In the genomic region with DNA sequence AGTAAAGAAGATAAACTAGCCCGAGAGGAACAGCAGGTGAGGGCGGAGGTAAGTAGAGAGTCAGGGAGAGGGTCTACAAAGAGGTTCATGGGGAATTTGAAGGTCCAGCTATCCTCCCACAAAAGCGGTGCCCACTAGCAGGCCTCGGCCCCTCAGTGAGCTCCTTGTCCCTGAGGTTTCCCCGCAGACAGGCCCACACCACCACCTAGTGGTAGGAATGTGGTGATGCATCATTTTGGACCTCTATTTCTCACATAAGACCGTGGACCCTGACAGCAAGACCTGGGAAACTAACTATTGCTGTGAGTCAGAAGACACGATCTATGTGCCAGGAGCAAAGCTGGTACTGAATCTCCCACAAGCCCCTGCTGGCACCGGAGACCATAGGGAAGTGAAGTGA, we compare ENCODE assay signal across 9 mouse cellular contexts. TPM values are rescaled to one million over a fixed set of nuclear protein-coding genes. Genes with fewer than 3 reads are reported as not detected.
DNase-seq lines count a peak whose midpoint lies in the region; ATAC-seq and TF ChIP-seq lines count a peak whose summit lies in the region.
"Had no signal": no experiment of that assay in that cellular context is flagged by ENCODE, and none has a peak within 500 bp of the region (broad histone marks: within the 10 kb centered on the region; RNA-seq: fewer than 3 reads in every experiment).

No protein-coding gene starts in this region.

- peak; percentile 99 for TF ChIP-seq CTCF in hindbrain, postnatal 0 days (IDR thresholded peaks at IDR 0.05; ENCODE audit: low read depth)

- no peak overlapping the region for H3K9ac ChIP-seq in midbrain, embryonic 11.5 days (ENCODE audit: low read length)
- H3K9ac ChIP-seq in midbrain, embryonic 13.5 days (replicated peaks): no peak overlapping the region
- H3K9ac ChIP-seq in hindbrain, postnatal 0 days (replicated peaks; ENCODE audit: low read length): no peak overlapping the region
- no peak overlapping the region for H3K9ac ChIP-seq in neural tube, embryonic 11.5 days (ENCODE audit: low read length)
- no peak overlapping the region for H3K9ac ChIP-seq in stomach, embryonic 16.5 days (ENCODE audit: low read length)

- intact Hi-C loops in left cerebral cortex, postnatal 10 days (cut with DNase I): loop anchor here (5.0 kb wide), 1 partner anchor 36 kb away; no protein-coding TSS in a partner anchor

- WGBS in midbrain, embryonic 11.5 days: 12% methylated on average over 8 of the region's 8 CpGs
- 14% methylated on average over 8 of the region's 8 CpGs for WGBS in midbrain, embryonic 13.5 days
- WGBS in hindbrain, postnatal 0 days: 14% methylated on average over 8 of the region's 8 CpGs
- WGBS in neural tube, embryonic 11.5 days: 15% methylated on average over 8 of the region's 8 CpGs
- 15% methylated on average over 8 of the region's 8 CpGs for WGBS in stomach, embryonic 16.5 days

- no peaks in the 10 kb centered on the region for H3K27me3 ChIP-seq in midbrain, embryonic 11.5 days (ENCODE audit: control insufficient read depth, insufficient read depth, low read length)
- H3K27me3 ChIP-seq in midbrain, embryonic 13.5 days: no peaks in the 10 kb centered on the region
- H3K27me3 ChIP-seq in hindbrain, postnatal 0 days (ENCODE audit: insufficient read depth, low read length): no peaks in the 10 kb centered on the region
- no peaks in the 10 kb centered on the region for H3K27me3 ChIP-seq in neural tube, embryonic 11.5 days (ENCODE audit: control insufficient read depth, insufficient read depth, low read length)
- no peaks in the 10 kb centered on the region for H3K27me3 ChIP-seq in stomach, embryonic 16.5 days (ENCODE audit: control insufficient read depth, insufficient read depth, low read length)

- H3K4me1 ChIP-seq in midbrain, embryonic 11.5 days (ENCODE audit: control insufficient read depth, insufficient read depth, low read length): no peaks in the 10 kb centered on the region
- H3K4me1 ChIP-seq in midbrain, embryonic 13.5 days (replicated peaks): no peaks in the 10 kb centered on the region
- H3K4me1 ChIP-seq in hindbrain, postnatal 0 days (ENCODE audit: insufficient read depth, low read length): no peaks in the 10 kb centered on the region
- no peaks in the 10 kb centered on the region for H3K4me1 ChIP-seq in neural tube, embryonic 11.5 days (ENCODE audit: control insufficient read depth, insufficient read depth, low read length)
- H3K4me1 ChIP-seq in stomach, embryonic 16.5 days (ENCODE audit: control insufficient read depth, insufficient read depth, low read length): peaks cover 8% of the 10 kb centered on the region; the same call in 1 of the 2 replicates

- H3K36me3 ChIP-seq in midbrain, embryonic 11.5 days (ENCODE audit: control insufficient read depth, insufficient read depth, low read length): no peaks in the 10 kb centered on the region
- H3K36me3 ChIP-seq in midbrain, embryonic 13.5 days: no peaks in the 10 kb centered on the region
- no peaks in the 10 kb centered on the region for H3K36me3 ChIP-seq in hindbrain, postnatal 0 days (ENCODE audit: insufficient read depth, low read length)
- no peaks in the 10 kb centered on the region for H3K36me3 ChIP-seq in neural tube, embryonic 11.5 days (ENCODE audit: control insufficient read depth, insufficient read depth, low read length)
- H3K36me3 ChIP-seq in stomach, embryonic 16.5 days (ENCODE audit: control insufficient read depth, insufficient read depth, low read length): no peaks in the 10 kb centered on the region

- H3K27ac ChIP-seq in midbrain, embryonic 11.5 days (ENCODE audit: low read depth, low read length): no peak overlapping the region
- H3K27ac ChIP-seq in midbrain, embryonic 13.5 days: no peak overlapping the region
- no peak overlapping the region for H3K27ac ChIP-seq in hindbrain, postnatal 0 days
- H3K27ac ChIP-seq in neural tube, embryonic 11.5 days (ENCODE audit: low read depth, low read length): no peak overlapping the region
- H3K27ac ChIP-seq in stomach, embryonic 16.5 days (ENCODE audit: low read length): no peak overlapping the region

- no peak overlapping the region for H3K4me3 ChIP-seq in midbrain, embryonic 11.5 days (ENCODE audit: low read depth, low read length)
- H3K4me3 ChIP-seq in midbrain, embryonic 13.5 days (replicated peaks): no peak overlapping the region
- H3K4me3 ChIP-seq in hindbrain, postnatal 0 days (ENCODE audit: low read length): no peak overlapping the region
- no peak overlapping the region for H3K4me3 ChIP-seq in neural tube, embryonic 11.5 days (ENCODE audit: low read depth, low read length)
- no peak overlapping the region for H3K4me3 ChIP-seq in stomach, embryonic 16.5 days (replicated peaks; ENCODE audit: low read length)
- H3K4me3 ChIP-seq: erythroblast, embryonic 14.5 days had no signal

- peak; percentile 44; the same call in 1 of the 2 replicates for ATAC-seq in midbrain, embryonic 11.5 days (ENCODE audit: low FRiP score)
- ATAC-seq in midbrain, embryonic 13.5 days: no peak
- ATAC-seq in hindbrain, postnatal 0 days: peak; percentile 70; the same call in 1 of the 2 replicates
- no peak for ATAC-seq in neural tube, embryonic 11.5 days (ENCODE audit: insufficient read depth, low FRiP score, low TSS enrichment)
- ATAC-seq in stomach, embryonic 16.5 days (ENCODE audit: insufficient read depth, low FRiP score): peak; percentile 32; the same call in 1 of the 2 replicates

- DNase-seq in midbrain, embryonic 11.5 days (ENCODE audit: low spot score, missing footprints): peak; percentile 99
- DNase-seq in cerebellum, adult 8-10 months: peak; percentile 79
- DNase-seq in frontal cortex, postnatal 14 days (ENCODE audit: low spot score in 2 of 2): peak; percentile 44 to 81
- peak; percentile 86 for DNase-seq in hindbrain, postnatal 0 days (ENCODE audit: low spot score)
- peak; percentile 69 to 81 for DNase-seq in left cerebral cortex, postnatal 10 days (ENCODE audit: extremely low spot score in 1 of 2, low spot score in 2 of 2)
- DNase-seq in neural tube, embryonic 11.5 days (ENCODE audit: low spot score): peak; percentile 81

- no peaks in the 10 kb centered on the region for H3K9me3 ChIP-seq in midbrain, embryonic 11.5 days (ENCODE audit: control insufficient read depth, low read length)
- no peaks in the 10 kb centered on the region for H3K9me3 ChIP-seq in midbrain, embryonic 13.5 days
- no peaks in the 10 kb centered on the region for H3K9me3 ChIP-seq in hindbrain, postnatal 0 days (ENCODE audit: low read length)
- no peaks in the 10 kb centered on the region for H3K9me3 ChIP-seq in neural tube, embryonic 11.5 days (ENCODE audit: control insufficient read depth, low read length)
- H3K9me3 ChIP-seq in stomach, embryonic 16.5 days (replicated peaks; ENCODE audit: control insufficient read depth, low read length): no peaks in the 10 kb centered on the region

- H3K4me2 ChIP-seq in midbrain, embryonic 11.5 days: no peak overlapping the region
- H3K4me2 ChIP-seq in midbrain, embryonic 13.5 days (replicated peaks): no peak overlapping the region
- no peak overlapping the region for H3K4me2 ChIP-seq in hindbrain, postnatal 0 days (ENCODE audit: low read depth, low read length)
- H3K4me2 ChIP-seq in neural tube, embryonic 11.5 days (ENCODE audit: low read depth): no peak overlapping the region
- H3K4me2 ChIP-seq in stomach, embryonic 16.5 days (ENCODE audit: low read depth, low read length): no peak overlapping the region

RNA-seq across cellular contexts. Expression of a gene that starts 9.8 kb away (rescaled TPM):
- not detected in 2 replicates for polyA plus RNA-seq in midbrain, embryonic 11.5 days (2014; fragmentation: Nextera tagmentation; extraction: Ambion mirVana)
- not detected in 2 replicates for polyA plus RNA-seq in midbrain, embryonic 13.5 days (2015; fragmentation: Nextera tagmentation; extraction: Ambion mirVana)
- not detected in 2 replicates for total RNA-seq in hindbrain, postnatal 0 days (2014; rRNA removed)
- polyA plus RNA-seq in hindbrain, postnatal 0 days (2015; fragmentation: Nextera tagmentation; extraction: Ambion mirVana): not detected in 2 replicates
- total RNA-seq in left cerebral cortex, postnatal 10 days (2021): not detected
- not detected in 2 replicates for polyA plus RNA-seq in neural tube, embryonic 11.5 days (2014; fragmentation: Nextera tagmentation; extraction: Ambion mirVana)
- polyA plus RNA-seq in stomach, embryonic 16.5 days (2015; fragmentation: Nextera tagmentation; extraction: Ambion mirVana): 3.1 and 5.2 TPM in 2 replicates
- polyA plus RNA-seq: erythroblast, embryonic 14.5 days had no signal

RNA-seq across cellular contexts. Expression of a gene that starts 14.3 kb away (rescaled TPM):
- polyA plus RNA-seq in midbrain, embryonic 11.5 days (2014; fragmentation: Nextera tagmentation; extraction: Ambion mirVana): not detected in 2 replicates
- polyA plus RNA-seq in midbrain, embryonic 13.5 days (2015; fragmentation: Nextera tagmentation; extraction: Ambion mirVana): 0.50 TPM in 1 of 2 replicates, not detected in the other
- not detected in 2 replicates for total RNA-seq in hindbrain, postnatal 0 days (2014; rRNA removed)
- 0.24 TPM in 1 of 2 replicates, not detected in the other for polyA plus RNA-seq in hindbrain, postnatal 0 days (2015; fragmentation: Nextera tagmentation; extraction: Ambion mirVana)
- total RNA-seq in left cerebral cortex, postnatal 10 days (2021): not detected
- polyA plus RNA-seq in neural tube, embryonic 11.5 days (2014; fragmentation: Nextera tagmentation; extraction: Ambion mirVana): not detected in 2 replicates
- 2.2 and 2.3 TPM in 2 replicates for polyA plus RNA-seq in stomach, embryonic 16.5 days (2015; fragmentation: Nextera tagmentation; extraction: Ambion mirVana)
- polyA plus RNA-seq: erythroblast, embryonic 14.5 days had no signal

RNA-seq across cellular contexts. Expression of a gene that starts 27.5 kb away (rescaled TPM):
- polyA plus RNA-seq in midbrain, embryonic 11.5 days (2014; fragmentation: Nextera tagmentation; extraction: Ambion mirVana): not detected in 2 replicates
- not detected in 2 replicates for polyA plus RNA-seq in midbrain, embryonic 13.5 days (2015; fragmentation: Nextera tagmentation; extraction: Ambion mirVana)
- not detected in 2 replicates for total RNA-seq in hindbrain, postnatal 0 days (2014; rRNA removed)
- not detected in 2 replicates for polyA plus RNA-seq in hindbrain, postnatal 0 days (2015; fragmentation: Nextera tagmentation; extraction: Ambion mirVana)
- not detected for total RNA-seq in left cerebral cortex, postnatal 10 days (2021)
- polyA plus RNA-seq in neural tube, embryonic 11.5 days (2014; fragmentation: Nextera tagmentation; extraction: Ambion mirVana): not detected in 2 replicates
- 0.99 and 1.3 TPM in 2 replicates for polyA plus RNA-seq in stomach, embryonic 16.5 days (2015; fragmentation: Nextera tagmentation; extraction: Ambion mirVana)
- polyA plus RNA-seq: erythroblast, embryonic 14.5 days had no signal

Comparison
In these comparisons a context has a peak if more than half of its experiments do, and no peak if none do; other contexts are left out.
1. ATAC-seq: peak in midbrain, embryonic 11.5 days (single experiment), hindbrain, postnatal 0 days (single experiment) and stomach, embryonic 16.5 days (single experiment); none in midbrain, embryonic 13.5 days (single experiment) and neural tube, embryonic 11.5 days (single experiment).
2. Peak in every context shown above with its lines, with median percentiles within 50 percentile points of each other: DNase-seq.